Mouse (Mus musculus) lung, embryonic 15.5 days (tissue): ENCODE data around the gene Gm5157. TPM values are rescaled to one million over a fixed set of nuclear protein-coding genes. Genes with fewer than 3 reads are reported as not detected.
"Not testable (repeated sequence)": the region's sequence is repeated elsewhere in the genome, so short reads cannot be mapped to it uniquely, and the experiment has no call there.

Experiments
- ATAC-seq: fragments of 200-750 bp; cut with Nextera tagmentation; 2 replicates; pipeline ENCODE4 v1.8.0; 2017; ENCODE audit warnings: moderate number of reproducible peaks, borderline replicate concordance; ENCODE audit not compliant: low FRiP score, low TSS enrichment; ENCODE audit errors: extremely low read depth
- H3K27ac ChIP-seq: fragments of 300-500 bp; sonication (generic); 2 replicates; pipeline ENCODE4 v1.5.1; 2015; ENCODE audit warnings: moderate library complexity, mild to moderate bottlenecking, inconsistent platforms
- H3K27me3 ChIP-seq: fragments of 300-500 bp; sonication (generic); 2 replicates; pipeline ENCODE4 v1.6.1; 2015; ENCODE audit warnings: inconsistent platforms
- H3K36me3 ChIP-seq: fragments of 300-500 bp; sonication (generic); 2 replicates; pipeline ENCODE4 v1.6.1; 2015; ENCODE audit warnings: inconsistent platforms
- H3K4me1 ChIP-seq: fragments of 300-500 bp; sonication (generic); 2 replicates; pipeline ENCODE4 v1.6.1; 2015; ENCODE audit warnings: inconsistent platforms
- H3K4me2 ChIP-seq: fragments of 300-500 bp; sonication (generic); 2 replicates; pipeline ENCODE4 v1.6.1; 2015; ENCODE audit warnings: inconsistent platforms, mild to moderate bottlenecking, moderate library complexity
- H3K4me3 ChIP-seq: fragments of 300-500 bp; sonication (generic); 2 replicates; pipeline ENCODE4 v1.5.1; 2015; ENCODE audit warnings: mild to moderate bottlenecking, inconsistent platforms
- H3K9ac ChIP-seq: fragments of 300-500 bp; sonication (generic); 2 replicates; pipeline ENCODE4 v1.6.1; 2015; ENCODE audit warnings: inconsistent platforms
- H3K9me3 ChIP-seq: fragments of 300-500 bp; sonication (generic); 2 replicates; pipeline ENCODE4 v1.6.1; 2016; ENCODE audit warnings: inconsistent platforms
- WGBS: fragments of 180-500 bp; shearing (Covaris S2); methylation state at CpG from one replicate; pipeline ENCODE4 v1.1.7; 2015; 5-methylcytosine and 5-hydroxymethylcytosine counted together
- polyA plus RNA-seq: library from polyadenylated mRNA; unstranded; fragments of >200 nt; fragmentation: Nextera tagmentation; extraction: Ambion mirVana; gene quantifications from 2 replicates; pipeline ENCODE4 v1.2.1, GENCODE M21; 2015

Gene Gm5157
- polyA plus RNA-seq, result not detected in 2 replicates

DNA sequence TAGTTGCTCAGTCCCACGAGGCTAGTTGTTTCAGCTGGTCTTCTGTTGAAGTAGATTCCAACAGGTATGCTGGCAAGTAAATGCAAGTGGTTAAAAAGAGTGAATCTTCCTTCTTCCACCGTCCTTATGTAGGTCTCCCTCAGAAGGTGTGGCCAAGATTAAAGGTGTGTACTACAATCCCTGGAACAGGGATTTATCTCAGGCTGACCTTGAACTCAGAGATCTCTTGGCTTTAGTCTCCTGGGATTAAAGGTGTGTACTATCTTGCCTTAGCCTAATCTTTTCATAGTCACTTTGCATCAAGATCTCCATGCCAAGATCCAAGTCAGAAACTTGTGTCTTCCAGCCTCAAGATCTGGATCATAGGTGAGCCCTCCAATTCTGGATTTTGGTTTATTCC lies at the start of gene Gm5157:
Gene Gm5157 (minus strand): TSS at position 101 of the 400 bp plus-strand sequence.
- H3K27ac ChIP-seq, H3K27me3 ChIP-seq, H3K4me3 ChIP-seq, H3K4me2 ChIP-seq, H3K4me1 ChIP-seq, ATAC-seq, H3K36me3 ChIP-seq, H3K9ac ChIP-seq, H3K9me3 ChIP-seq: not testable (repeated sequence)
- 44% methylated on average over 1 of the region's 2 CpGs for WGBS

DNA sequence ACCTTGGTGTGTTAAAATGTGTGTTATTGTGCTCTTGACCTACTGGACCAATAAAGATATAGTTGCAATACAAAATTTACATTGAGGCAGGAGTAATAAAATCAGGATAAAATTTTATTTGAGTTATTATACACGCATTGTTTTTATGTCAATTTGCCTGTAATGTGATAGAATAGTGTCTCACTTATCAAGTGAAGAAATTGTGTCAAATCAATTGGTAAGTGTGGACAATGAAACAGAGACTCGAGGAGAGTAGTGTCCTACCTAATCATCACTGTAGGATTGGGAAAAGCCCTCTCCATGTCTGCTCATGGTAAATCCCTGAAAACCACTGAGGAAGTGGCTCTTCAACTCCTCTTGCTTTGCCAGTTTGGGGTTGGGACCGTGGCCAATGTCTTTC lies 28.3 kb downstream of the Gm5157 start, which contains the start of gene Vmn1r123:
Gene Vmn1r123 (plus strand): TSS at position 301 of the 400 bp plus-strand sequence.
- not testable (repeated sequence) for H3K9me3 ChIP-seq, H3K27me3 ChIP-seq, H3K9ac ChIP-seq, H3K4me3 ChIP-seq, H3K4me1 ChIP-seq, H3K27ac ChIP-seq, H3K36me3 ChIP-seq, ATAC-seq, H3K4me2 ChIP-seq
- 13% methylated on average over 1 of the region's 3 CpGs for WGBS

Other genes with a start within 250 kb of the Gm5157 start
- not detected in 2 replicates for gene Vmn1r119, start 178.0 kb downstream of the Gm5157 start, polyA plus RNA-seq
- not detected in 2 replicates for gene Vmn1r120, start 136.6 kb downstream of the Gm5157 start, polyA plus RNA-seq
- not detected in 2 replicates for gene Vmn1r121, start 91.9 kb downstream of the Gm5157 start, polyA plus RNA-seq
- gene Vmn1r122, start 56.3 kb downstream of the Gm5157 start, polyA plus RNA-seq, result not detected in 2 replicates
- not detected in 2 replicates for gene Vmn1r123, start 28.2 kb downstream of the Gm5157 start, polyA plus RNA-seq
- not detected in 2 replicates for gene Vmn1r124, start 70.2 kb upstream of the Gm5157 start, polyA plus RNA-seq
- not detected in 2 replicates for gene Vmn1r125, start 81.8 kb upstream of the Gm5157 start, polyA plus RNA-seq
- gene Vmn1r126, start 111.0 kb upstream of the Gm5157 start, polyA plus RNA-seq, result not detected in 2 replicates
- not detected in 2 replicates for gene Vmn1r127, start 129.4 kb upstream of the Gm5157 start, polyA plus RNA-seq
- not detected in 2 replicates for gene Vmn1r128, start 158.9 kb upstream of the Gm5157 start, polyA plus RNA-seq
- gene Vmn1r129, start 170.9 kb upstream of the Gm5157 start, polyA plus RNA-seq, result not detected in 2 replicates
- gene Gm6882, start 242.3 kb upstream of the Gm5157 start, polyA plus RNA-seq, result not detected in 2 replicates